Mouse (Mus musculus) embryonic facial prominence, embryonic 14.5 days (tissue): ENCODE measurements around the gene Sec1. TPM values are rescaled to one million over a fixed set of nuclear protein-coding genes. Genes with fewer than 3 reads are reported as not detected.

ENCODE experiments used
- ATAC-seq: fragments of 200-750 bp; cut with Nextera tagmentation; 2 replicates; pipeline ENCODE4 v1.8.0; 2017; ENCODE audit warnings: low read depth, moderate number of reproducible peaks, moderate TSS enrichment
- DNase-seq: peaks from one replicate; pipeline ENCODE4 v3.0.0-alpha.2; 2015; ENCODE audit warnings: low spot score
- H3K27ac ChIP-seq: fragments of 300-500 bp; sonication (generic); replicated peaks from 2 replicates; pipeline ENCODE4 v1.5.1; 2014; ENCODE audit warnings: low read depth, mild to moderate bottlenecking, low read length, moderate library complexity
- H3K27me3 ChIP-seq: fragments of 300-500 bp; sonication (generic); replicated peaks from 2 replicates; pipeline ENCODE4 v1.6.1; 2014; ENCODE audit warnings: low read length; ENCODE audit not compliant: control insufficient read depth, insufficient read depth
- H3K36me3 ChIP-seq: fragments of 300-500 bp; sonication (generic); 2 replicates; pipeline ENCODE4 v1.6.1; 2014; ENCODE audit warnings: low read length, mixed read lengths; ENCODE audit not compliant: control insufficient read depth, insufficient read depth
- H3K4me1 ChIP-seq: fragments of 300-500 bp; sonication (generic); 2 replicates; pipeline ENCODE4 v1.6.1; 2014; ENCODE audit warnings: antibody characterized with exemption, low read length; ENCODE audit not compliant: control insufficient read depth, insufficient read depth
- H3K4me2 ChIP-seq: fragments of 300-500 bp; sonication (generic); 2 replicates; pipeline ENCODE4 v1.6.1; 2014; ENCODE audit warnings: low read depth, mild to moderate bottlenecking, low read length, moderate library complexity, mixed read lengths
- H3K4me3 ChIP-seq: fragments of 300-500 bp; sonication (generic); 2 replicates; pipeline ENCODE4 v1.5.1; 2014; ENCODE audit warnings: low read depth, mild to moderate bottlenecking, low read length
- H3K9ac ChIP-seq: fragments of 300-500 bp; sonication (generic); 2 replicates; pipeline ENCODE4 v1.6.1; 2014; ENCODE audit warnings: low read depth, mild to moderate bottlenecking, low read length, moderate library complexity, mixed read lengths
- H3K9me3 ChIP-seq: fragments of 300-500 bp; sonication (generic); 2 replicates; pipeline ENCODE4 v1.6.1; 2016; ENCODE audit warnings: low read length; ENCODE audit not compliant: control insufficient read depth
- WGBS: fragments of 180-500 bp; shearing (Covaris S2); extraction: QIAGEN DNeasy Blood & Tissue Kit; methylation state at CpG from one replicate; pipeline ENCODE4 v1.1.7; 2014; 5-methylcytosine and 5-hydroxymethylcytosine counted together
- polyA plus RNA-seq: library from polyadenylated mRNA; unstranded; fragments of >200 nt; fragmentation: Nextera tagmentation; extraction: Ambion mirVana; gene quantifications from 2 replicates; pipeline ENCODE4 v1.2.1, GENCODE M21; 2014

The Sec1 gene
- polyA plus RNA-seq, 1 experiment from 2014 or later: 2.1 TPM

- peaks cover 50% of the 10 kb centered on the region for H3K36me3 ChIP-seq
These were observed 33.4 kb upstream of the Sec1 start for GRCm38 (mm10) chr7:45727625-45728024.

DNA sequence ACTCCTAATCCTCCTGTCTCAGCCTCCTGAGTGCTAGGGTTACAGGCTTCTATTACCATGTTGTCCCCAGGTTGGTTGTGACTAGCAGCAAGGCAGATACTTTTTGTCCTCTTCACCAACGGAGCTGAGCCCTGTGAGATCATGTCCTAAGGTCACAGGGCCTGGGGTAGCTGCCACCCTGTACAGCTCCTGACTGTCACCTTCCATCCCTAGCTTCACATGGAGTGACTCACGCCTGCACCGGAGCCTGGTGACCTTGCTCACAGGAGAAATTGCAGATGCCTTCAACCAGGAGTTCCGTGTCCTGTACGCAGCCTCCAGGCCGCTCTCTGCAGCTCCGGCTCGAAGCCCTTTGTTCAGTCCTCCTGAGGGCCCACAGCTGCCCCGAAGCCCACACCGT lies 32.2 kb upstream of the Sec1 start:
- Histone ChIP-seq H3K9ac (no peak overlapping the region), H3K36me3 (peaks cover 61% of the 10 kb centered on the region)
- 92% methylated on average over 7 of the region's 10 CpGs for WGBS

More at GRCm38 (mm10) chr7:45727625-45728024, 33.4 kb upstream of the Sec1 start:
- WGBS: 85% methylated on average over 3 of the region's 3 CpGs
- Histone ChIP-seq H3K4me2 (no peak overlapping the region), H3K27ac (no peak overlapping the region), H3K9ac (no peak overlapping the region), H3K4me3 (no peak overlapping the region), H3K27me3 (no peaks in the 10 kb centered on the region), H3K9me3 (no peaks in the 10 kb centered on the region), H3K4me1 (no peaks in the 10 kb centered on the region)
- ATAC-seq: no peak
- no peak for DNase-seq

DNA sequence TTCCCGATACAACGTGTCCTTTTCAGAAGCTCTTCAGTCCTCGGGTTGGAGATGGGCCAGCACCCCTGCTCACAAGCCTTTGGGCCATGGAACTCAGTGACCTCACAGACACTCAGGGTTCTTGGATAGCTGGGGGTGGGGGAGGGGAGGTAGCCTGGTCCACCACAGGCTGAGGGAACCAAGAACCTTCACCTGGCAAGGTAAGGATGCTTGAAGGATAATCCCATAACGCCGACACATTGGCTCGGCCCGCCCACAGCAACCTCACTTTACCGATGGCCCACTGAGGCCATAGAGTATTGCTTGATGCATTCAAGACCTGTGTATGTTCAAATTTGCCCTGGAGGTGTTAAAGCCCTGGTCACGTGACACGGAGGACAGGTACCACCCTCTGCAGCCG lies 31.5 kb upstream of the Sec1 start, which contains the start of gene Spaca4:
Gene Spaca4 (minus strand): TSS at position 101 of the 400 bp plus-strand sequence.
- Histone ChIP-seq H3K4me2 (no peak within 1 kb of the TSS), H3K36me3 (peaks cover 65% of the 10 kb centered on the region), H3K9me3 (no peaks in the 10 kb centered on the region), H3K4me1 (no peaks in the 10 kb centered on the region), H3K27ac (no peak within 1 kb of the TSS), H3K27me3 (no peaks in the 10 kb centered on the region), H3K4me3 (no peak within 1 kb of the TSS), H3K9ac (no peak within 1 kb of the TSS)
- WGBS: 91% methylated on average over 11 of the region's 11 CpGs
- DNase-seq (no peak), ATAC-seq (no peak)

More for the DNA sequence above, 32.2 kb upstream of the Sec1 start:
- Histone ChIP-seq H3K27ac (no peak overlapping the region), H3K4me3 (no peak overlapping the region), H3K4me1 (no peaks in the 10 kb centered on the region), H3K27me3 (no peaks in the 10 kb centered on the region), H3K4me2 (no peak overlapping the region), H3K9me3 (no peaks in the 10 kb centered on the region)
- no peak for ATAC-seq
- DNase-seq: no peak

DNA sequence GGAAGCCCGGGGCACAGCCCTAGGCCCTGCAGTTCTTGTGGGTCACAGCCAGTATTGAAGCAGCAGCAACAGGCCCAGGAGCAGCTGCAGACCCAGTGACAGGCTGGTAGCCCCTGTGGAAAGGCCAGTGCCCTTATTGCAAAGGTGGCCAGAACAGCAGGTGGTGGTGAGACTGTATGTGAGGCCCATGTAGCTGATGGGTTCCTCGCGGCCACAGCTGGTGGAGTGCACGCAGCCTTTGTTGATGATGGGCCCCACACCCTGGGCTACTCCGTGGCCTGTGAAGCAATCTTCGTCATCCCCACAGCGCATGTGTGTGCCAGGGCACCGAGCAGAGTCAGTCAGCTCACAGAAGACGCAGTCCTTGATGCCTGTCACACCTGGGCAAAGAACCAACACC lies 30.9 kb upstream of the Sec1 start:
- WGBS: 90% methylated on average over 7 of the region's 9 CpGs
- no peaks in the 10 kb centered on the region for H3K4me1 ChIP-seq
- no peaks in the 10 kb centered on the region for H3K9me3 ChIP-seq
- no peak overlapping the region for H3K4me3 ChIP-seq
- DNase-seq (no peak), ATAC-seq (no peak)
- H3K36me3 ChIP-seq: peaks cover 70% of the 10 kb centered on the region
- H3K27me3 ChIP-seq: no peaks in the 10 kb centered on the region
- no peak overlapping the region for H3K27ac ChIP-seq
- no peak overlapping the region for H3K4me2 ChIP-seq
- no peak overlapping the region for H3K9ac ChIP-seq

- H3K27me3 ChIP-seq: no peaks in the 10 kb centered on the region
- no peak overlapping the region for H3K4me2 ChIP-seq
- no peak overlapping the region for H3K9ac ChIP-seq
- H3K9me3 ChIP-seq: no peaks in the 10 kb centered on the region
- no peak overlapping the region for H3K27ac ChIP-seq
- 94% methylated on average over 14 of the region's 14 CpGs for WGBS
- no peak for ATAC-seq
- DNase-seq: no peak
- peaks cover 3% of the 10 kb centered on the region for H3K4me1 ChIP-seq
- H3K4me3 ChIP-seq: no peak overlapping the region
- peaks cover 81% of the 10 kb centered on the region for H3K36me3 ChIP-seq
These were observed 29.6 kb upstream of the Sec1 start for GRCm38 (mm10) chr7:45723781-45724180.

GRCm38 (mm10) chr7:45723301-45723700 lies 29.1 kb upstream of the Sec1 start:
- no peaks in the 10 kb centered on the region for H3K27me3 ChIP-seq
- DNase-seq (no peak), ATAC-seq (no peak)
- no peak overlapping the region for H3K9ac ChIP-seq
- 76% methylated on average over 4 of the region's 4 CpGs for WGBS
- H3K4me3 ChIP-seq: no peak overlapping the region
- H3K27ac ChIP-seq: no peak overlapping the region
- peaks cover 79% of the 10 kb centered on the region for H3K36me3 ChIP-seq
- no peaks in the 10 kb centered on the region for H3K9me3 ChIP-seq
- H3K4me2 ChIP-seq: no peak overlapping the region
- peaks cover 3% of the 10 kb centered on the region for H3K4me1 ChIP-seq

DNA sequence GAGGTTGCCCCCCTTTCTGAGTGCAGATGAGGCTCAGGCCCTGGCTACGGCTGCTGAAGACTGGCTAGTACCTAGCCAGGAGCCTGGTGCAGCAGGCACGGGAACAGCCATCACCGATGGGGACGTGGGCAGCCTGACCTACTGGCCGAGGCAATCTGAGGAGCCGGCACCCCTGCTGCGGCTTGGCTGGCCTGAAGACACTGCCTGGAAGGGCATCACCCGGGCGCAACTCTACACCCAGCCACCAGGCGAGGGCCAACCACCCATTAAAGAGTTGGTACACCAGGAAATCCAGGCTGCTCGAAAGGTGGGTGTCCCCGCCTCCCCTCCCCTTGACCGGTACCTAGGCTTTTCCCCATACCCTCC lies 28.1 kb upstream of the Sec1 start:
- no peak overlapping the region for H3K27ac ChIP-seq
- no peak overlapping the region for H3K4me3 ChIP-seq
- peaks cover 79% of the 10 kb centered on the region for H3K36me3 ChIP-seq
- H3K4me2 ChIP-seq: no peak overlapping the region
- peaks cover 3% of the 10 kb centered on the region for H3K4me1 ChIP-seq
- DNase-seq (no peak), ATAC-seq (no peak)
- no peak overlapping the region for H3K9ac ChIP-seq
- H3K27me3 ChIP-seq: no peaks in the 10 kb centered on the region
- H3K9me3 ChIP-seq: no peaks in the 10 kb centered on the region
- WGBS: 87% methylated on average over 8 of the region's 13 CpGs

DNA sequence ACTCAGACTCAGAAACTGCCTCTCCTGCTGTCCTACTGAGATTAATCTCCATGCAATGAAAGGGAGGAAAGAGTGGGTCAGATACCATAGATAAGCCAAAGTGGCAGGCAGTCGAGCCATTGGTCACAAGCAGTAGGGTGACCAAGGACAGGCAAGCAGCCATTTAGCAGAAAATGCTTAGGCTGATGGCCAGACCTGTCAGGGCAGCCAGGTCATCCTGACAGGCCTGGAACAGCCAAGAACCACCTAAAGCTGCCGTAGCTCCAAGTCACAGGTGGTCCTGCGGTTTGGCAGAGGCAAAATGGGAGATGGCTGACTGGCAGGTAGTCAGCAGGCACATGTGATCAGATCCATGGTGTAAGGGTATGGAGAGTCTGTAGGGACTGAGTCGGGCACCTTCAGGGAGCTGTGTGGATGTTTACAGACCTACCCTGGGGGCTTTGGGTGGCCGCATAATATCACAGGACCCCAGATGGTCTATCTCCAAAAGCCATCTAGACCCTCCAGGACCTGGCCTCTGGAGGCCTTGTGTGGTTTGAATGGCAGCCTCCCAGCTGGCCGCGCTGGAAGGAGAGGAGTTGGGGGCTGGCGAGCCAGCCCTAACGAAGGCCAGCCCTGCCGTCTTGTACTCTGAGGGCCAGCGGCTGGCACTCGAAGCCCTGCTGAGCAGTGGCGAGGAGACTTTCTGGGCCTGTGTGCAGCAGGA lies 27.6 kb upstream of the Sec1 start:
- Histone ChIP-seq H3K36me3 (peaks cover 76% of the 10 kb centered on the region), H3K4me1 (peaks cover 3% of the 10 kb centered on the region), H3K9ac (no peak overlapping the region), H3K27me3 (no peaks in the 10 kb centered on the region), H3K4me3 (no peak overlapping the region), H3K27ac (no peak overlapping the region), H3K4me2 (no peak overlapping the region), H3K9me3 (no peaks in the 10 kb centered on the region)
- no peak for DNase-seq
- WGBS: 56% methylated on average over 13 of the region's 13 CpGs
- no peak for ATAC-seq

DNA sequence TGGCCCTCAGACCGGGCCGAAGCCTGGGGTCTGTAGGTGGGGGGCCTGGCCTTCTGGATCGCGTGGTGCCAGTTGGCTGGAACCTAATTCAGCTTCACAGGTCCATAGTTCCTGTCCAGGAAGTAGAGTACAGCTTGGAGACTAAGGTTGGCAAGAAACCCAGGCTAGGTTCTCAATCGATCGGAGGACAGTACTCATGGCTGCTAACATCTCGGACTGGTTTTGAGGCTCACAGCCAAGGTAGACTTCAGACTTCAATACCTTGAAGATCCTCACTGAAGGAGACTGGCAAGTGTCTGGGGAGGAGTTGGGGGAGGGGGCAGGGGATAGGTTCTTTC lies 27.0 kb upstream of the Sec1 start:
- Histone ChIP-seq H3K27ac (no peak overlapping the region; the same call in 1 of the 2 replicates), H3K9me3 (no peaks in the 10 kb centered on the region), H3K4me3 (no peak overlapping the region), H3K36me3 (peaks cover 70% of the 10 kb centered on the region), H3K4me2 (no peak overlapping the region), H3K27me3 (no peaks in the 10 kb centered on the region), H3K9ac (no peak overlapping the region), H3K4me1 (peaks cover 8% of the 10 kb centered on the region)
- WGBS: 79% methylated on average over 7 of the region's 7 CpGs
- ATAC-seq (no peak), DNase-seq (no peak)
